Mouse (Mus musculus) T-helper 17 cell (primary cell): ENCODE data around the gene Fry.

ENCODE experiments used
- in situ Hi-C, 2 experiments: fragments of 300-600 bp; cut with MboI, MseI; formaldehyde crosslinking; loops; 1 replicate in 1 of 2; 2 replicates in 1 of 2; pipeline ENCODE4 v1.15.1; 2025; ENCODE audit warnings: high pct_unique_total_duplicates in 2 of 2

Gene Fry

GRCm38 (mm10) chr5:150382411-150382810 is 264.0 kb downstream of the Fry start:
- in situ Hi-C loops, result no loop called here

- in situ Hi-C loops, result no loop called here
Measured at GRCm38 (mm10) chr5:150384272-150385215, 266.1 kb downstream of the Fry start.

DNA sequence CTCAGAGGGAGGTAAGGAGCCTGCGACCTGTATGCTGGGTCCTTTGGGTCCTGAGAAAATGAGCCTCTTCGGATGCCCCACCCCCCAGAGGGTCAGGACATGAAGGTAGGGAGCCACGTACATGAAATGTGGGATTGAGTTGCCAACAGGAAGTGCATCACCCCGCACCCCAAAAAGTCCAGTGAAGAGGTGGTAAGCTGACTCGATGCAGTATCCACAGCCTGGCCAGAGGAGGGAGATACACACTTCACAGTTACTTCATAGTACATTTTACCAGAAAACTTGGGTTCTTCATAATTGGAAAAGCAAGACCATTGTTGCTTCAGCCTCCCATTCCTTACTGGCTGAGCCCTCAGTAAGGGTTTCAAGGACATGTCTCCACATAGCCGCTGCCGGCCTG is 266.8 kb downstream of the Fry start:
- in situ Hi-C loops, result no loop called here

- in situ Hi-C loops, result no loop called here
Measured at GRCm38 (mm10) chr5:150388623-150389022, 270.2 kb downstream of the Fry start.

- in situ Hi-C loops, result no loop called here
Measured at GRCm38 (mm10) chr5:150389589-150390377, 271.3 kb downstream of the Fry start.

DNA sequence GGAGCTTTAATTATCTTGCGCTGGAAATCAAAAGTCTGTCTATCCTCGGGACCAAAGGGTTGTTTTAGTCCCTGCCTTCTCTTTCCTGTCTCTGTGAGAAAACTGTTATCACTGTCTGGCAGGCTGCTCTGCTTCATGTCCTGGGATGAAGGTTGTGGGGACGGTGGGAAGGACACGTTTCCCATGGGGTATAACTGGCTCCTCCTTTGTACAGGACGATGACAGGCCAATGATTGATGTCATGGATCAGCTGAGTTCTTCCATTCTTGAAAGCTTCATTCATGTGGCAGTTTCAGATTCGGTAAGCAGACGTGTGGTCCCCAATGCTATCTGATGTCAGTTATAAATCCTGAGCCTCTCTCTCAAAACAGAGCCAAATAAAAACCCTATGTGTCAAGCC is 272.0 kb downstream of the Fry start:
- in situ Hi-C loops, result no loop called here

DNA sequence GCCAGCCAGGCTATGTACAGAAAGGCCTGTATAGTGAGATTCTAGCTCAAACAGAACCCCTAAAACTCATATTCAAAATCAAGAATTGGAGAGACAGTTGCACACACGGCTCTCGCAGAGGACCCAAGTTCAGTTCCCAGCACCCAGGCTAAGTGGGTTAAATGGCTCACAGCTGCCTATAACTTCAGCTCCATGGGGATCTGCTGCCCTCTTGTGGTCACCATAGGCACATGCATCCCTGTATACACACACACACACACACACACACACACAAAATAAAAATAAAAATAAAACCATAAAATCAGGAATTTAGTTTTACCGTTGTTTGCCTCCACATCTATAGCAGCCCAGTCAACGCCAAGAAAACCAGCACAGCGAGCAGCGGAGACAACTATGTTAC is 276.2 kb downstream of the Fry start:
- in situ Hi-C loops, result no loop called here

DNA sequence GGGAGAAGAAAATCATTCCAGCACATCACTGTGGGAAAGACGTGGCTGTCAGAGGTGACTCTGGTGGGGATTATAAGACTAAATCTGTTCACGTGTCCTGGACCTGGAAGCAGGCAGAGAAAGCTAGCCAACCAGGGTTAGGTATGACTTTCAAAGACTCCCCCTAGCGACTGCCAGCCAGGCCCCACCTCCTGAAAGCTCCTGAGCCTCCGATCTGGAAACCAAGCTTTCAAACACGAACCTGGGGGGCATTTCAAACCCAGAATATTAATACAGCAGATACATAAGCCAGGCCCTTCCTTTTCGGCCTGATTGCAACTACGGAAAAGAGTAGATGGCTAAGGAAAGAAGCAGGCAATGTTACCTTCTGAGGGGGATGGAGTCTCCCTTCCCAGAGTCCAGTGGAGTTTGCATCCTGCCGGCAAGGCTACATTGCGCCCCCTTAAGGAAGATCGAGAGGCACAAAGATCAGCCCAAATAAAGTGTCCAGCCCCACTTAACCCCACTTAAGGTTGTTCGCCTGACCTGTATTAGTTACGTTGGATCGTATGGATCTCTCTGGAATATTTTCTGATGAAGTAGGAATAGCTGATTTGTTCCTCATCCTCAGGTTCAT is 284.5 kb downstream of the Fry start:
- in situ Hi-C loops, result no loop called here

DNA sequence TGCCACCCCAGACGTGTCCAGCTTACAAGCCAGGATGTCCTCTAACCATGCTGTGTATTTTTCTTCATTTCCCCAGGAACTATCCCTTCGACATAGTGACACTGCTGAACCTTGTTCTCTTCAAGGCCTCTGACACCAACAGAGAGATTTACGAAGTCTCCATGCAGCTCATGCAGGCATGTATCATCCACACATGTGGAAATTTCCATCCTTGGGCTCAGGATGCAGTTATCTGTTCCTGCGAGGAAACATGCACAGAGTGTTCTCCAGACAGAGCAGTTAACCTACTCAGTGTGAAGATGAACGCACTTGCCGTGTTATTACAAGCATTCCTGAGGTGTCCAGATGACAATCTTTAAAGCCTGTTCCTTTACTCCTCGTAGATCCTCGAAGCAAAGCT is 286.4 kb downstream of the Fry start:
- in situ Hi-C loops, result no loop called here

- in situ Hi-C loops, result no loop called here
Measured at GRCm38 (mm10) chr5:150408979-150409378, 290.5 kb downstream of the Fry start.

DNA sequence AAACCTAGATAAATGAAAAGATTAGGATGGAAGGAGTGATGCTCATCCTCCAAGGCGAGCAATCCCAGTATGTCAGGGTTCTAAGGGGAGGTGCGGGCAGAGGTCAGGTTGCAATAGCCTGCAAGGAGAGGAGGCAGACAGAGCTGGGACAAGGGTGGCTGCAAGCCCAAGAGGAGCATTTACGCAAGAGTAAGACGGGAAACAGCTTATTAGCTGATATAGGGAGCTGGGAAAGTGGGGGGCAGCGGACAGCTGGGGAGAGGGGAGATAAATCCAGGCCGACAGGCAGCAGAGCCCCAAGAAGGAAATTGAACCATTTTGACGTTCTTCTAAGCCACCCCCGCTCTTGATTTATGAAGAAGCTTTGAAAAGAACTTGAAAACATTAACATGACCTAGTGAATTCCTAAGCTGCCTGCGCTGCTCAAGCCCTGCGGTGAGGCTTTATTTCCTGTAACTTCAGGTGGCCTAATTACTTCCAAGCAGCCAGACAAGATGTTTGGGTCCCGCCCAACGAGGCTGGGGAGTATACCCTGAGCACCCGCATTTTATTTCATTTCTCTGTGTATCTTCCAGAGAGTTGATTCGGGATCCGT is 291.1 kb downstream of the Fry start:
- in situ Hi-C loops, result loop anchor here in 1 of 2 experiments (5.0 kb wide), 1 partner anchor 177 kb away; no protein-coding TSS in a partner anchor

DNA sequence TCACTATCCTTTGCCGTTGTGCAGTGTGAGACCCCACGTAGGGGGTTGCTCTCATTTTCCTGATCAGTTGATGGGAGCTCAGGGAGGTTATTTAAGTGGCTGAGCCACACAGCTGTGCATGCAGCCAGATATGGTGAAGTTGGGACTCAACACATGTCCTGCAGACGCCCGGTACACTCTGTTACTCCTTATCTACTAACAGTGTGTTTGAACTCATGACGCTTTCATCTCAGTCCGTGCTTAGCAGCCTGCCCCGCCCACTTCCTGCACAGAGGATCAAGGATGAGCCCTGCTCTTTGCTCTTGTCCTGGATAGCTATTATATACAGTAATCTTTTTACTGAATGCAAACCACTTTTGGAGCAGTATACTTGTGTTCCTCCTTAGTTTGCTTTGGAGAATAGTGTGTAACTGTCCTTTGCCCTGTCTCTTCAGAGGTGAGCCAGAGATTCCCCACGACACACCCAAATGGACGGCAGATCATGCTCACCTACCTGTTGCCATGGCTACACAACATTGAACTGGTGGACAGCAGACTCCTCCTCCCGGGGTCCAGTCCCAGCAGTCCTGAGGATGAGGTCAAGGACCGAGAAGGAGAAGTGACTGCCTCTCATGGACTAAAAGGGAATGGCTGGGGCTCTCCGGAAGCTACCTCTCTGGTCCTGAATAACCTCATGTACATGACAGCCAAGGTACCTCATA is 294.5 kb downstream of the Fry start:
- in situ Hi-C loops, result loop anchor here in 1 of 2 experiments (5.0 kb wide), 1 partner anchor 181 kb away; no protein-coding TSS in a partner anchor

DNA sequence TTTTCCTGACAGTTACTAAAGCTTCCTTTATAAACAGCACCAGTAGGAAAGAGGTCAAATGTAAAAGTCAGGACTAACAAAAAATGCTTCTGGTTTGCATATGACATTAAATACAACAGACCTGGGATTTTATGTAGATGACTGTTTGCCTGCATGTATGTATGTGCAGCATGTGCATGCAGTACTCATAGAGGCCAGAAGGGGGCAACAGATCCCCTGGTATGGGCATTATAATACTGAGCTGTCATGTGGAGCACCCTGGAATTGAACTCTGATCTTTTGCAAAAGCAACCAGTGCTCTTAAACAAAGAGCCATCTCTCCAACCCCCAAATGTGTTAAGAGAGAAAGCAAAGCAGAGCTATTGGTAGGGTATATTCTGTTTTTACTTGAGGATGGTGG is 296.4 kb downstream of the Fry start:
- in situ Hi-C loops, result loop anchor here in 1 of 2 experiments (5.0 kb wide), 1 partner anchor 183 kb away; no protein-coding TSS in a partner anchor

DNA sequence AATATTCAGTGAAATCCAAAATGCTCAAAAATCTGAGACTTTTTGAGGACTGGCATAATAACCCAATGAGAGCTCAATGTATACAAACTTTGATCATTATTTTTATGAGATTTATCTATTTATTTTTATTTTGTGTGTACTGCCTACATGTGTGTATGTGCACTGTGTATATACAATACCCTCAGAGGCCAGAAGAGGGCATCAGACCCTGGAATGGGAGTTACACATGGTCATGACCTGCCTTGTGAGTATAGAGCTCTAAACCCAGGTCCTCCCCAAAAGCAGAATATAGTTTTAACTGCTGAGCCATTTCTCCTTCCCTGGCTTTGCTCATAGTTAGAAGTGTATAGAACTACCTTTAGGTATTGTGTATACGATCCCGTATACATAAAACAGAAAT is 298.8 kb downstream of the Fry start:
- in situ Hi-C loops, result no loop called here

DNA sequence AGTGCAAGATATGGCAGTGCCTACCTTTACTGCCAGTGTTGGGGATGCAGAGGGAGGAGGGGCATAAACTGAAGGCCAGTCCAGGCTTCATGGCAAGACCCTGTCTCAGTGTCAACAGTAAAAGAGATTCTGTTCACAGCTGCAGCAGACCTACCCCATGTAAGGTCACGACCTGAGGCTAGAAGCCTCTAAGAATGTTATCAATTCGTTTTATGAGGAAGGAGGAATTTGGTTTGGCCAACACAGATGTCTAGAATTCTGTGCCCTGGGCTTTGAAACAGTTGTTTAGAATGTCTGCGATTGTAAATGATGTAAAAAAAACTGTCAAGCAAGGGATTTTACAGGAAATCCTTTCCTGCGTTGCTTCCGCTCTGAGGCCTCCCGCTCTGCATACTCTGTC is 299.6 kb downstream of the Fry start:
- in situ Hi-C loops, result no loop called here

DNA sequence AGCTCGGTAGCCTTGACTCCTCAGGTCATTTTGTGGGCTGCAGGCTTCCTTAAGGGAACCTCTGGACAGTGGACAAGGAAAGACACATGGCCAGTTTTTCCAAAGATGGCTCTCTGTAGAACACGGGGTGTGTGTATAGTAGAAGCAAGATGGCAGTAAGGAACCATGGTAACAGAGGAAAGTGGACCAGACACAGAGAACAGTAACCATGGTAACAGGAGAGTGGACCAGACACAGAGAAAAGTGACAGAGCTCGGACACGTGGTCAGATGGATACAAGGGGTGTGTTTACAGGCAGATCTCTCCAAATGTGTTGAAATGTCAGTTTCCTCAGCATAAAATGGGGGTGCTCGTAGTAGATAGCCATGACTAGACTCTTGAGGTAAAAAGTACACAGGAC is 306.6 kb downstream of the Fry start:
- in situ Hi-C loops, result no loop called here

GRCm38 (mm10) chr5:150426595-150426994 is 308.1 kb downstream of the Fry start:
- in situ Hi-C loops, result no loop called here

- in situ Hi-C loops, result loop anchor here in 1 of 2 experiments (5.0 kb wide), 1 partner anchor 66 kb away; no protein-coding TSS in a partner anchor
Measured at GRCm38 (mm10) chr5:150431286-150431685, 312.8 kb downstream of the Fry start.

DNA sequence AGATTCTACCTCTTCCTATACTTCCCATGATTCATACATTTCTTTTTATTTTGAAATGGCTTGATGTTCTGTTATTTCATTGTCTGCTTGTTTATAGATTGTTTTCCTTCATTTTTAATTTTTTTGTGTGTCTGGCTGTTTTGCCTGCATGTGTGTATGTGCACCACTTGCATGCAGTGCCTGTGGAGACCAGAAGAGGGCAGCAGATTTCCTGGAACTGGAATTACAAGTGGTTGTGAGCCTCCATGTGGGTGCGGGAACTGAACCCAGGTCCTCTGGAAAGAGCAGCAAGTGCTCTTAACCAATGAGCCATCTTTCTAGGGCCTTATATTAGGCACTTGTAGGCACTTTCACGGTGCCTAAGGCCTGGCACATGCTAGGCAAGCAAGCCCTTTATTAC is 314.5 kb downstream of the Fry start:
- in situ Hi-C loops, result loop anchor here in 1 of 2 experiments (5.0 kb wide), 1 partner anchor 64 kb away; no protein-coding TSS in a partner anchor

DNA sequence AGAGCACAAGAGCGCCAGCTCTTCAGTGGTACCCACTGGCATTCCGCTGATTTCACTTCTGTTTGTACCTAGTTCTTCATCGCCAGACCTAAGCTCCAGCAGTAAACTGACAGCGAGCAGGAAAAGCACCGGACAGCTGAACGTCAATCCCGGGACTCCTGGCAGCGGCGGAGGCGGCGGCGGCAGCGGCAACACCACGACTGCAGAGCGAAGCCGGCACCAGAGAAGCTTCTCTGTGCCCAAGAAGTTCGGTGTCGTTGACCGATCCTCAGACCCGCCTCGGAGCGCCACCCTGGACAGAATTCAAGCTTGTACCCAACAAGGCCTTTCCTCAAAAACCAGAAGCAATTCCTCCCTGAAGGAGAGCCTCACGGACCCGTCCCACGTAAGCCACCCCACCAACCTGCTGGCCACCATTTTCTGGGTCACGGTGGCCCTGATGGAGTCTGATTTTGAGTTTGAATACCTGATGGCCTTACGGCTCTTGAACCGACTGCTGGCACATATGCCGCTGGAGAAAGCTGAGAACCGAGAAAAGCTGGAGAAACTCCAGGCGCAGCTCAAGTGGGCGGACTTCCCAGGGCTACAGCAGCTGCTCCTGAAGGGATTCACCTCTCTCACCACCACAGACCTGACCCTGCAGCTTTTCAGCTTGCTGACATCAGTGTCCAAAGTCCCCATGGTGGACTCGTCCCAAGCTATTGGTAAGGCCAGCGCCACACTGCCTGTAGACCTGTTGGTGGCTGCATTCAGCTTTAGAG is 318.4 kb downstream of the Fry start:
- in situ Hi-C loops, result no loop called here
